Mouse (Mus musculus) hindbrain, embryonic 10.5 days (tissue): ENCODE results near the gene Cdh20. TPM values are rescaled to one million over a fixed set of nuclear protein-coding genes. Genes with fewer than 3 reads are reported as not detected.

Experiments used
- DNase-seq: peaks from one replicate; pipeline ENCODE4 v3.0.0-alpha.2; 2017; ENCODE audit warnings: low spot score
- H3K27ac ChIP-seq: fragments of 300-500 bp; sonication (generic); 2 replicates; pipeline ENCODE4 v1.5.1; 2016; ENCODE audit warnings: mild to moderate bottlenecking, moderate library complexity
- H3K27me3 ChIP-seq: fragments of 300-500 bp; sonication (generic); 2 replicates; pipeline ENCODE4 v1.6.1; 2016; ENCODE audit warnings: mild to moderate bottlenecking; ENCODE audit not compliant: poor library complexity, insufficient read depth, severe bottlenecking
- H3K36me3 ChIP-seq: fragments of 300-500 bp; sonication (generic); 2 replicates; pipeline ENCODE4 v1.6.1; 2016; ENCODE audit warnings: mild to moderate bottlenecking, moderate library complexity
- H3K4me1 ChIP-seq: fragments of 300-500 bp; sonication (generic); replicated peaks from 2 replicates; pipeline ENCODE4 v1.6.1; 2016; ENCODE audit warnings: mild to moderate bottlenecking
- H3K4me3 ChIP-seq: fragments of 300-500 bp; sonication (generic); 2 replicates; pipeline ENCODE4 v1.5.1; 2016; ENCODE audit warnings: mild to moderate bottlenecking, moderate library complexity
- H3K9me3 ChIP-seq: fragments of 300-500 bp; sonication (generic); 2 replicates; pipeline ENCODE4 v1.6.1; 2016; ENCODE audit warnings: mild to moderate bottlenecking, moderate library complexity
- WGBS: fragments of 180-500 bp; shearing (Covaris S2); methylation state at CpG from one replicate; pipeline ENCODE4 v1.1.7; 2016; 5-methylcytosine and 5-hydroxymethylcytosine counted together
- polyA plus RNA-seq: library from polyadenylated mRNA; unstranded; fragments of >200 nt; fragmentation: Nextera tagmentation; extraction: Ambion mirVana; gene quantifications from 2 replicates; pipeline ENCODE4 v1.2.1, GENCODE M21; 2016

The Cdh20 gene
- 1.4 and 1.7 TPM in 2 replicates for polyA plus RNA-seq

GRCm38 (mm10) chr1:104768371-104769249, at the start of gene Cdh20:
Gene Cdh20 (plus strand): TSS chr1:104768529.
- peak; percentile 58 for DNase-seq
- H3K27ac ChIP-seq = peak within 1 kb of the TSS; percentile 82
- no peaks in the 10 kb centered on the region for H3K36me3 ChIP-seq
- H3K9me3 ChIP-seq = no peaks in the 10 kb centered on the region
- H3K4me1 ChIP-seq = peaks cover 25% of the 10 kb centered on the region
- H3K27me3 ChIP-seq = peaks cover 16% of the 10 kb centered on the region
- WGBS = under 1% methylated on average over 46 of the region's 46 CpGs
- H3K4me3 ChIP-seq = peak within 1 kb of the TSS; percentile 70

- no peaks in the 10 kb centered on the region for H3K27me3 ChIP-seq
- WGBS = 0% methylated on average over 1 of the region's 1 CpGs
- H3K4me3 ChIP-seq = no peak overlapping the region
- peak overlapping the region; percentile 8; the same call in 1 of the 2 replicates for H3K27ac ChIP-seq
- no peaks in the 10 kb centered on the region for H3K9me3 ChIP-seq
- DNase-seq = peak; percentile 48
- H3K4me1 ChIP-seq = peaks cover 19% of the 10 kb centered on the region
- H3K36me3 ChIP-seq = no peaks in the 10 kb centered on the region
Measured at GRCm38 (mm10) chr1:104746816-104747215, 21.5 kb upstream of the Cdh20 start.

GRCm38 (mm10) chr1:104747438-104747837, 20.9 kb upstream of the Cdh20 start:
- Histone ChIP-seq H3K9me3 (no peaks in the 10 kb centered on the region), H3K27ac (peak overlapping the region; percentile 8; the same call in 1 of the 2 replicates), H3K27me3 (no peaks in the 10 kb centered on the region), H3K4me3 (no peak overlapping the region), H3K36me3 (no peaks in the 10 kb centered on the region), H3K4me1 (peaks cover 19% of the 10 kb centered on the region)
- 57% methylated on average over 4 of the region's 4 CpGs for WGBS
- DNase-seq = no peak

- Histone ChIP-seq H3K9me3 (no peaks in the 10 kb centered on the region), H3K36me3 (no peaks in the 10 kb centered on the region), H3K27me3 (no peaks in the 10 kb centered on the region), H3K4me3 (no peak overlapping the region), H3K27ac (no peak overlapping the region), H3K4me1 (no peaks in the 10 kb centered on the region)
- WGBS = 76% methylated on average over 8 of the region's 8 CpGs
- no peak for DNase-seq
Measured at GRCm38 (mm10) chr1:104754483-104754882, 13.8 kb upstream of the Cdh20 start.

GRCm38 (mm10) chr1:104755896-104756295, 12.4 kb upstream of the Cdh20 start:
- WGBS = 33% methylated on average over 4 of the region's 4 CpGs
- no peak overlapping the region for H3K4me3 ChIP-seq
- H3K36me3 ChIP-seq = no peaks in the 10 kb centered on the region
- no peak for DNase-seq
- no peaks in the 10 kb centered on the region for H3K4me1 ChIP-seq
- no peaks in the 10 kb centered on the region for H3K27me3 ChIP-seq
- H3K9me3 ChIP-seq = no peaks in the 10 kb centered on the region
- no peak overlapping the region for H3K27ac ChIP-seq

GRCm38 (mm10) chr1:104769250-104769607, 900 bp downstream of the Cdh20 start:
- Histone ChIP-seq H3K4me1 (peaks cover 25% of the 10 kb centered on the region), H3K27ac (peak overlapping the region; percentile 82), H3K9me3 (no peaks in the 10 kb centered on the region), H3K27me3 (peaks cover 16% of the 10 kb centered on the region), H3K36me3 (no peaks in the 10 kb centered on the region), H3K4me3 (peak overlapping the region; percentile 70)
- peak; percentile 59 for DNase-seq
- WGBS = 0% methylated on average over 12 of the region's 12 CpGs

- H3K36me3 ChIP-seq = no peaks in the 10 kb centered on the region
- DNase-seq = no peak
- H3K9me3 ChIP-seq = no peaks in the 10 kb centered on the region
- peaks cover 16% of the 10 kb centered on the region for H3K27me3 ChIP-seq
- H3K4me3 ChIP-seq = no peak overlapping the region
- H3K27ac ChIP-seq = no peak overlapping the region
- H3K4me1 ChIP-seq = peaks cover 25% of the 10 kb centered on the region
- WGBS = 77% methylated on average over 4 of the region's 4 CpGs
Measured at GRCm38 (mm10) chr1:104771937-104772336, 3.6 kb downstream of the Cdh20 start.

- Histone ChIP-seq H3K4me1 (peaks cover 21% of the 10 kb centered on the region), H3K27ac (no peak overlapping the region), H3K36me3 (no peaks in the 10 kb centered on the region), H3K9me3 (no peaks in the 10 kb centered on the region), H3K4me3 (no peak overlapping the region), H3K27me3 (peaks cover 12% of the 10 kb centered on the region)
- no peak for DNase-seq
- WGBS = 95% methylated on average over 2 of the region's 2 CpGs
Measured at GRCm38 (mm10) chr1:104773207-104773606, 4.9 kb downstream of the Cdh20 start.

- H3K9me3 ChIP-seq = no peaks in the 10 kb centered on the region
- DNase-seq = no peak
- no peaks in the 10 kb centered on the region for H3K27me3 ChIP-seq
- WGBS = 69% methylated on average over 3 of the region's 3 CpGs
- H3K4me1 ChIP-seq = no peaks in the 10 kb centered on the region; the same call in 1 of the 2 replicates
- no peak overlapping the region for H3K4me3 ChIP-seq
- H3K36me3 ChIP-seq = no peaks in the 10 kb centered on the region
- H3K27ac ChIP-seq = no peak overlapping the region
Measured at GRCm38 (mm10) chr1:104793488-104793887, 25.2 kb downstream of the Cdh20 start.

- Histone ChIP-seq H3K27ac (no peak overlapping the region), H3K36me3 (no peaks in the 10 kb centered on the region), H3K27me3 (no peaks in the 10 kb centered on the region), H3K4me1 (no peaks in the 10 kb centered on the region; the same call in 1 of the 2 replicates), H3K4me3 (no peak overlapping the region), H3K9me3 (no peaks in the 10 kb centered on the region)
- WGBS = 82% methylated on average over 3 of the region's 3 CpGs
- DNase-seq = no peak
Measured at GRCm38 (mm10) chr1:104796146-104796545, 27.8 kb downstream of the Cdh20 start.

GRCm38 (mm10) chr1:104797139-104797538, 28.8 kb downstream of the Cdh20 start:
- Histone ChIP-seq H3K27ac (no peak overlapping the region), H3K4me1 (no peaks in the 10 kb centered on the region; the same call in 1 of the 2 replicates), H3K4me3 (no peak overlapping the region), H3K9me3 (no peaks in the 10 kb centered on the region), H3K36me3 (no peaks in the 10 kb centered on the region), H3K27me3 (no peaks in the 10 kb centered on the region)
- WGBS = 82% methylated on average over 4 of the region's 4 CpGs
- no peak for DNase-seq

GRCm38 (mm10) chr1:104804746-104805145, 36.4 kb downstream of the Cdh20 start:
- Histone ChIP-seq H3K27me3 (no peaks in the 10 kb centered on the region), H3K9me3 (no peaks in the 10 kb centered on the region), H3K4me1 (0 out of 2 replicates have a peak, but pooled peaks cover 5% of the 10 kb centered on the region), H3K4me3 (no peak overlapping the region), H3K27ac (no peak overlapping the region), H3K36me3 (no peaks in the 10 kb centered on the region)
- no peak for DNase-seq
- 94% methylated on average over 6 of the region's 6 CpGs for WGBS

- Histone ChIP-seq H3K4me3 (no peak overlapping the region), H3K27me3 (no peaks in the 10 kb centered on the region), H3K36me3 (no peaks in the 10 kb centered on the region), H3K9me3 (no peaks in the 10 kb centered on the region), H3K27ac (no peak overlapping the region), H3K4me1 (0 out of 2 replicates have a peak, but pooled peaks cover 5% of the 10 kb centered on the region)
- WGBS = 94% methylated on average over 2 of the region's 2 CpGs
- no peak for DNase-seq
Measured at GRCm38 (mm10) chr1:104807214-104807613, 38.9 kb downstream of the Cdh20 start.
